Mouse (Mus musculus) urinary bladder, postnatal 36 days (tissue): ENCODE measurements around the gene Fcrls.

Experiments used
- DNase-seq, 2 experiments: peaks; one replicate each; pipeline ENCODE4 v3.0.0; 2022; ENCODE audit warnings: low spot score in 2 of 2, mixed read lengths in 1 of 2

Fcrls gene

DNA sequence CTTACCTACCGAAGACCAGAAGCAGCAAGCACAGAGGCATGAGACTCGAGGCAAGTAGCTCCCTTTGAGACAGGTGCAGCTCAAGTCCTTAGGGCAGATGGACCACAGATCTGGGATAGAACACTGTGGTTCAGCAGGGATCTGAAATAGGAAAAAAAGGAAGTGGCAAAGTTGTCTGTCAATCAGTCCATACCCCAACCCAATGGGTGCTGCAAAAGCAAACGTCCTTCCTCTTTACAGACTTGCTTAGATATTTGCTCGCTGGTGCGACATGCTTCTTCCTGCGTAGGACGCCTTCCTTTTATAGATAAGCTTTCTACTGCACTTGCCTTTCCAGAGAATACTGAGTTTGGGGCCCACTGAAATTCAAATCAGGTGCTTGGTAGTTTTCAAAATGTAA lies at the start of gene Fcrls:
Fcrls (minus strand) TSS at position 303 of the 400 bp plus-strand sequence.
- no peak for DNase-seq

GRCm38 (mm10) chr3:87309922-87310321 lies 46.4 kb upstream of the Fcrls start:
- DNase-seq = no peak

DNA sequence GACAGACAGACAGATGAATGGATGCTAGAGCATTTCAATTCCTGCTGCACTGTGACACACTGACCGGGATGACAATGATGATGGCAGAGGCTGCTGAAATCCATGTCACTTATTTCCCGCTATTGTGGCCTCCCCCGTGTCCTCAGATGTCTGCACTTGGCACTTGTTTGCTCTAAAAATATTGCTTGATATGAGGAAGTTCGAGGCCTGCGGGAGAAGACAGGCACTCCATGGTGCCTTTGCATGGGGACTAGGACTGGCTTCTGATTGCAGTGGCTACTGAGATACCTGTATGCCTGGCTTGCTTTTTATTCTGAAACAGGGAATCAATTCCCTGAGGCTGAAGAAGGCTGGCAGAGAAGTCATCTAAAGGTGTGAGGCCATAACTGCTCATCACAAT lies 36.4 kb upstream of the Fcrls start:
- DNase-seq = no peak

GRCm38 (mm10) chr3:87274372-87274771 lies 10.8 kb upstream of the Fcrls start:
- no peak for DNase-seq

DNA sequence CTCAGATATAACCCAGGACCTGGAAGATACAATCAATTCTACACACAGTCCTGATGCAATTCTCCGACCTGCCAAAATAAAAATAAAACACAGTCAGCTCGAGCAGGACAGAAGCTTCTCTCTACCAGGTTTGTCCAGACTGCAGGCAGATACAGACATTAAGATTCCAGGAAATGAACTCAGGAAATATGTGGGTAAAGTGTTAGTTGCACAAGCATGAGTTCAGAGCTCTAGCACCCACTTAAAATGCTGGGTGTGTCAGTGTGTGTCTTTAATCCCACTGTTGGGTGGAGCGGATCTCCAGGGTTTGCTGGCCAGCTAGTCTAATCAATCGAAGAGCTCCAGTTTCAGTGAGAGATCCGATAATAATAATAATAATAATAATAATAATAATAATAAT lies 3.0 kb upstream of the Fcrls start:
- no peak for DNase-seq

DNA sequence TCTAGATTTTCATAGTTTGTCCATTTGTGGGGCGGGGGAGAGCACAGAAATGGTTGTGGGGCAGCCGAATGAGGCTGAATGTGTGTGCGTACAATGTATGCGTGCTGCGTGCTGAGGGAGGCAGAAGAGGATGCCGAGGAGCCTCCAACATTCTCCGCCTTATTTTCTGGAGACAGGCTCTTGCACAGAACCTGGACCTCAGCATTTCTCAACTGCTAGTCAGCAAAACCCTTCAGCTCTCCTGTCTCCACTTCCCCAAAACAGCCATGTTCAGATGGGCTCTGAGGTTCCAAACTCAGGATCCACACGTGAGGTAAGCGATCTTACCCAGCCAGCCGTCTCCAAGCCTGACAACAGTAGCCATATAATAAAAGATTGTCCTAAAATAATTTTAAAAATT lies 8.3 kb downstream of the Fcrls start:
- no peak for DNase-seq

- no peak for DNase-seq
Observed at GRCm38 (mm10) chr3:87249571-87249970, 14.0 kb downstream of the Fcrls start.

DNA sequence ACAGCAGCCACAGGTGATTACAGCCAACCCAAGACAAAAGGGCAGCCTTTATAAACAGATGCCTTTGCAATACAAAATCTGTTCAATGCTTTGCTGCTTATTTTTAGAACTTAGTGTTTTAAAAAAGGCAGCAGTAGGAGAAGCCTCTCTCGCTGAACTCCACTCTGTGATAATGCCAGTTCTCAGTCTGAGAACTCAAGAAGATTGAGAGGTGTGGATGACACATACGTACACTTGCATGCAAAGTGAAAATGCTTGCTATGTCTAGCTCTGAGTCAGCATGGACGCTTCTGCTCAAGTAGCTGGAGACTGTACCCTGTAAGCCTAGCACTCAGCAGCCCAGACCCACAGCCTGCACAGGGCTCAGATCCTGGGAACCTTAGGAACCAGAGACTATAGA lies 16.2 kb downstream of the Fcrls start:
- no peak for DNase-seq

DNA sequence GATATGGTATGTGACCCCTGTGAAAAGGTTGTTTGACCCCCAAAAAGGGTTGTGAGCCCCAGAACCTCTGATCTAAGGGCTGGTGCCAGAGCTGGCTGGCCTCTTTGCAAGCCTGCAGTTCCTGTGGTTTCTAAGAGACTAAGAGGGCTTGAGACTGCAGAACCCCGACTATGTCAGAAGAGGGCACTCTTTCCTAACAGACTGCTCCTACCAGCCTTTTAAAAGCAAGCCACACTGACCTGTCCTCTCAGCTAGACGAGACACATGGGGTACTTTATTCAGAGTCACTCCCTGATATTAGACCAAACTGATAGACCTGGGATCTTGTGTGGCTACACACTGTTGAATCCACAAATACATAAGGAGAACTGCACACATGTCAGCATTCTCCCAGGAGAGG lies 19.9 kb downstream of the Fcrls start:
- peak; percentile 8 to 21 for DNase-seq

DNA sequence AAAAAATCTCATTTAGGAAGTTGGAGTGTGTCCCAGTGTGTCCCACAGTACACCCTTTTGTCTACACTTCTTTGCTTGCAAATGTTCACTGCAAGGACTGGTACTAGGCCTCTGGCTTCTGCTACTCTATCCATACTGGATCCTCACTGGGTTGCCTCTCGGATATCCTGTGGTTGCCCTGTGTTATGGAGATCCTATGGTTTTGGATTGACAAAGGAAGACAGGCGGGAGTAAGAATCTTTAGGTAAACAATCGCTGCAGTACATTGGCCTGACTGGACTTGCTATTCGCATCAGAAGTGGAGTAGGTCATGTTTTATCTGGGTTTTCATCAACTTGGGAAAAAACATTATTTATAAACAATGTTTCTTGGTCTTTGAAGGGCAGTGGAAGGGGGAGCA lies 22.6 kb downstream of the Fcrls start:
- DNase-seq = no peak

DNA sequence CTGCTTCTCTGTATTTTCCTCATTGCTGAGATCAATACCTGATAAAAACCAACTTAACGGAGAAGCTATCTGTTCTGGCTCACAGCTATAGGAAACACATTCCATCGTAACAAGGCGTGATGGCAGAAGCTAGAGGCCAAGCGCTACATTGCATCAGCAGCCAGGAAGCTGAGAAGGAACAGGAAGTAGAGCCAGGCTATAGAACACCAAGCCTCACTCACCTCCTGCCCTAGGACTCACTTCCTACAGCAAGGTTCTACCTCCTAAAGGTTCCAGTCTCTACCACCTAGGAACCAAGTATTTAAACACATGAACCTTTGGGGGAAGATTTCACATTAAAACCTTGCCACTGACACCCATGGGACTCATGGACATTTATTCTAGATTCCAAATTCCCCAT lies 39.9 kb downstream of the Fcrls start:
- no peak for DNase-seq

DNA sequence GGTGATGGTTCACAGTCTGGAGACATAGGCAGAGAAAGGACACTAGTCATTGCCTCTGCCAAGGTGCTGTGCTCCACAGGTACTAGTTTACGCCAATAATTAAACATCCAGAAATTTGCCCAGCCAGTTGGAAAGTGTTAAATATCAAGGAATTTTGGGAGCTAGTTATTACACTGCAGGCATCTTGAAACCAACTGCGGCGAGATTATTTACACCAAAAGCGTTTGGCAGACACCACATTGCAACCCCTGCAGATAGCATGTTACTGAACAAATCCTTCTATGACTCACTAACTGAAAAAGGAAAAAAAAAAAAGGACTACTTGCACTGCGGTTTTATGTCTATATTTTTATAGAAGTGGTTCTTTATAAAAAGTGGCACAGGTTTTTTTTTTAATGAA lies 41.2 kb downstream of the Fcrls start:
- DNase-seq = no peak

- DNase-seq = no peak
Observed at GRCm38 (mm10) chr3:87215176-87215575, 48.4 kb downstream of the Fcrls start.

DNA sequence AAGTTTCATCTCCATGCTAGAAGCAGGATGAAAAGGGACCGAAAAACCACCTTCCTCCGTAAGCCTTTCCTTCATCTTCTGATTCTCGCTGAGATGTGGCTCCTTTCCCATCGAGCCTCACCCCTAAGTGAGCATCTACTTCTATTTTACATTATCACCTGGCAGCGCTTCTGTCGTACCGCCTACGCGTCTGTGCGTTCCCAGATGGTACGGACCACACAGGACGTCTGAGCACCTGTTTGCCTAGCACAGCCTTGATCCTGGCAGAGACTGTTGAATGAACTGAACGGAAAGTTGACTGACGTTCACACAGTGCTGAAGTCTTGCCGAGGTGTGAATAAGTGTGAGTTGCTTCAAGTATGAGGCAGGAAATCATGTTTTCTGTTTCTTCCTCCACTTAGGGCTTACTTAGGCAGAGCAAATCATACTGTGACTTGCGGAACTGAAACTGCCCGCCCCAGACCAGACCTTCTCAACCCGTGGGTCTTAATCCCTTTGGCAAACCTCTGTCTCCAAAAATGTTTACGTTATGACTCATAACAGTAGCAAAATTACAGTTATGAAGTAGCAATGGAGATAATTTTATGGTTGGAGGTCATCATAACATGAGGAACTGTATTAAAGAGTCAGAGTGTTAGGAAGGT lies 49.2 kb downstream of the Fcrls start:
- DNase-seq = no peak

DNA sequence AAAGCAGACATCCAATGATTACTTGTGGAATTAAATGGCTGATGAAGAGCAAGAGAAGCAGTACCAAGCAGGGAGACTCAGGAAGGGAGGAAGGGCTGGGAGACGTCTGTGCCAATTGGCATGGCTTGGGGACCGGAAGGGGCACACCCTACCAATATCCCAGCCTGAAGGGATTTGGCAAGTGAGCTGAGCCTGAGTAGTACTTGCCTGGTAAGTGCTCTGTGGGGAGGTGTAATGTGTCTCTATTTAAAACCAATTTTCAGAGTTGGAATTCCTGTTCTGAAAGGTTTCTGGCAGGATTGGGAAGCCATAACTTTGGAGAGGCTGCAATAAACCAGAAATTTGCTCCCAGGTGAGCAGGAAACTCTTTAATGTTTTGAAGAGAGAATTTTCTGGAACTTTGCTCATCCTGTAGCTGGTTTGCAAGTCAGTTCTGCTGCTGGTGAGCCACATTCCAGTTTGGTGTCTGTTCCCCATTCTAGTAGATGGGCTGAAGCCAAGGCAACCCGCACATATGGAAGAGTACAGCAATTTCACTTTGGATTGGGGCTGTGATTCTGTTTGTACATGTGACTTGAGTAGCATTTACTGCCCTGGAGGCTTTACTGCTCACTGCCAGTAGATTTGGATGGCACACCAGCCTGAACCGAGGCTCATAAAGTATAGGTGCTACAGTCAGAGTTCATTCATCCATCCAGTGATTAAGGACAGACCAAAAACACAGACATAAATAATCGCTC lies 57.0 kb downstream of the Fcrls start:
- DNase-seq = no peak
